Mouse (Mus musculus) limb, embryonic 11.5 days (tissue): ENCODE measurements around the gene Gm4450. TPM values are rescaled to one million over a fixed set of nuclear protein-coding genes. Genes with fewer than 3 reads are reported as not detected.
"Not testable (repeated sequence)": the region's sequence is repeated elsewhere in the genome, so short reads cannot be mapped to it uniquely, and the experiment has no call there.

Source experiments
- ATAC-seq: fragments of 200-750 bp; cut with Nextera tagmentation; 2 replicates; pipeline ENCODE4 v1.8.0; 2017; ENCODE audit warnings: low read depth; ENCODE audit not compliant: insufficient number of reproducible peaks, low FRiP score, low TSS enrichment
- DNase-seq: peaks from one replicate; pipeline ENCODE4 v3.0.0-alpha.2; 2015; ENCODE audit warnings: low spot score
- H3K27ac ChIP-seq: fragments of 300-500 bp; sonication (generic); replicated peaks from 2 replicates; pipeline ENCODE4 v1.5.1; 2014; ENCODE audit warnings: low read depth, mild to moderate bottlenecking, low read length
- H3K27me3 ChIP-seq: fragments of 300-500 bp; sonication (generic); 2 replicates; pipeline ENCODE4 v1.6.1; 2014; ENCODE audit warnings: mild to moderate bottlenecking, low read length, mixed read lengths; ENCODE audit not compliant: control insufficient read depth, insufficient read depth
- H3K36me3 ChIP-seq: fragments of 300-500 bp; sonication (generic); 2 replicates; pipeline ENCODE4 v1.6.1; 2014; ENCODE audit warnings: mild to moderate bottlenecking, low read length, moderate library complexity, mixed read lengths; ENCODE audit not compliant: control insufficient read depth, insufficient read depth
- H3K4me1 ChIP-seq: fragments of 300-500 bp; sonication (generic); 2 replicates; pipeline ENCODE4 v1.6.1; 2014; ENCODE audit warnings: low read length, mixed read lengths; ENCODE audit not compliant: control insufficient read depth, insufficient read depth
- H3K4me2 ChIP-seq: fragments of 300-500 bp; sonication (generic); 2 replicates; pipeline ENCODE4 v1.6.1; 2014; ENCODE audit warnings: low read depth, mild to moderate bottlenecking, moderate library complexity; ENCODE audit not compliant: severe bottlenecking
- H3K4me3 ChIP-seq: fragments of 300-500 bp; sonication (generic); 2 replicates; pipeline ENCODE4 v1.5.1; 2014; ENCODE audit warnings: low read depth, low read length
- H3K9ac ChIP-seq: fragments of 300-500 bp; sonication (generic); 2 replicates; pipeline ENCODE4 v1.6.1; 2014; ENCODE audit warnings: mild to moderate bottlenecking, low read length
- H3K9me3 ChIP-seq: fragments of 300-500 bp; sonication (generic); 2 replicates; pipeline ENCODE4 v1.6.1; 2016; ENCODE audit warnings: low read length; ENCODE audit not compliant: control insufficient read depth
- WGBS: fragments of 180-500 bp; shearing (Covaris S2); extraction: QIAGEN DNeasy Blood & Tissue Kit; methylation state at CpG from one replicate; pipeline ENCODE4 v1.1.7; 2014; 5-methylcytosine and 5-hydroxymethylcytosine counted together
- polyA plus RNA-seq: library from polyadenylated mRNA; unstranded; fragments of >200 nt; fragmentation: Nextera tagmentation; extraction: Ambion mirVana; gene quantifications from 2 replicates; pipeline ENCODE4 v1.2.1, GENCODE M21; 2014

Gm4450 gene
- polyA plus RNA-seq, 1 experiment from 2014 or later = not detected

GRCm38 (mm10) chr3:98443924-98444323, 13.0 kb downstream of the Gm4450 start:
- 67% methylated on average over 1 of the region's 1 CpGs for whole genome bisulfite sequencing
- not testable (repeated sequence) for DNase-seq, ATAC-seq, H3K27me3 ChIP-seq, H3K36me3 ChIP-seq, H3K4me3 ChIP-seq, H3K4me1 ChIP-seq, H3K4me2 ChIP-seq, H3K9me3 ChIP-seq, H3K9ac ChIP-seq, H3K27ac ChIP-seq

GRCm38 (mm10) chr3:98443149-98443779, 13.7 kb downstream of the Gm4450 start:
- not testable (repeated sequence) for H3K27ac ChIP-seq, H3K27me3 ChIP-seq, H3K9me3 ChIP-seq, H3K4me2 ChIP-seq, H3K36me3 ChIP-seq, H3K4me1 ChIP-seq, DNase-seq, ATAC-seq, H3K4me3 ChIP-seq, H3K9ac ChIP-seq
- WGBS = 10% methylated on average over 3 of the region's 3 CpGs

GRCm38 (mm10) chr3:98442245-98442644, 14.7 kb downstream of the Gm4450 start:
- H3K4me2 ChIP-seq, H3K27ac ChIP-seq, DNase-seq, H3K9me3 ChIP-seq, H3K9ac ChIP-seq, H3K27me3 ChIP-seq, H3K36me3 ChIP-seq, H3K4me3 ChIP-seq, ATAC-seq, H3K4me1 ChIP-seq: not testable (repeated sequence)
- WGBS = 36% methylated on average over 3 of the region's 3 CpGs

- Histone ChIP-seq H3K4me2 (no peak overlapping the region), H3K27me3 (no peaks in the 10 kb centered on the region), H3K27ac (no peak overlapping the region), H3K4me1 (no peaks in the 10 kb centered on the region), H3K9me3 (no peaks in the 10 kb centered on the region), H3K9ac (no peak overlapping the region), H3K36me3 (no peaks in the 10 kb centered on the region), H3K4me3 (no peak overlapping the region)
- WGBS = 76% methylated on average over 1 of the region's 1 CpGs
- ATAC-seq = no peak
- no peak for DNase-seq
Observed at GRCm38 (mm10) chr3:98435030-98435429, 21.9 kb downstream of the Gm4450 start.

GRCm38 (mm10) chr3:98434088-98434816, 22.7 kb downstream of the Gm4450 start:
- DNase-seq (peak; percentile 35), ATAC-seq (no peak)
- no peak overlapping the region for H3K9ac ChIP-seq
- H3K4me1 ChIP-seq = no peaks in the 10 kb centered on the region
- no peaks in the 10 kb centered on the region for H3K36me3 ChIP-seq
- no peak overlapping the region for H3K4me3 ChIP-seq
- H3K9me3 ChIP-seq = no peaks in the 10 kb centered on the region
- 0% methylated on average over 1 of the region's 1 CpGs for WGBS
- H3K4me2 ChIP-seq = no peak overlapping the region
- H3K27me3 ChIP-seq = peaks cover 5% of the 10 kb centered on the region; the same call in 1 of the 2 replicates
- H3K27ac ChIP-seq = no peak overlapping the region

GRCm38 (mm10) chr3:98428928-98429525, 27.9 kb downstream of the Gm4450 start:
- peaks cover 23% of the 10 kb centered on the region for H3K27me3 ChIP-seq
- peaks cover 7% of the 10 kb centered on the region; the same call in 1 of the 2 replicates for H3K4me1 ChIP-seq
- no peak overlapping the region for H3K9ac ChIP-seq
- H3K36me3 ChIP-seq = no peaks in the 10 kb centered on the region
- 15% methylated on average over 8 of the region's 8 CpGs for whole genome bisulfite sequencing
- no peak for ATAC-seq
- no peak for DNase-seq
- no peak overlapping the region for H3K4me2 ChIP-seq
- no peaks in the 10 kb centered on the region for H3K9me3 ChIP-seq
- H3K4me3 ChIP-seq = no peak overlapping the region
- H3K27ac ChIP-seq = no peak overlapping the region

- H3K27me3 ChIP-seq = peaks cover 23% of the 10 kb centered on the region
- peaks cover 7% of the 10 kb centered on the region; the same call in 1 of the 2 replicates for H3K4me1 ChIP-seq
- no peak overlapping the region; the same call in 1 of the 2 replicates for H3K9ac ChIP-seq
- no peak overlapping the region for H3K27ac ChIP-seq
- DNase-seq (no peak), ATAC-seq (peak; percentile 16; the same call in 1 of the 2 replicates)
- H3K4me3 ChIP-seq = peak overlapping the region; percentile 51
- 2% methylated on average over 17 of the region's 17 CpGs for WGBS
- H3K36me3 ChIP-seq = no peaks in the 10 kb centered on the region
- no peaks in the 10 kb centered on the region for H3K9me3 ChIP-seq
- H3K4me2 ChIP-seq = peak overlapping the region; percentile 99
Observed at GRCm38 (mm10) chr3:98428449-98428775, 28.5 kb downstream of the Gm4450 start.

GRCm38 (mm10) chr3:98427600-98428448, 29.1 kb downstream of the Gm4450 start:
- ATAC-seq = peak; percentile 89
- under 1% methylated on average over 87 of the region's 110 CpGs for WGBS
- H3K9ac ChIP-seq = peak overlapping the region; percentile 62; the same call in 1 of the 2 replicates
- DNase-seq = peak; percentile 83
- H3K27me3 ChIP-seq = peaks cover 23% of the 10 kb centered on the region
- no peak overlapping the region for H3K27ac ChIP-seq
- H3K4me3 ChIP-seq = peak overlapping the region; percentile 51
- H3K9me3 ChIP-seq = no peaks in the 10 kb centered on the region
- no peaks in the 10 kb centered on the region for H3K36me3 ChIP-seq
- H3K4me1 ChIP-seq = peaks cover 7% of the 10 kb centered on the region; the same call in 1 of the 2 replicates
- peak overlapping the region; percentile 99 for H3K4me2 ChIP-seq
